Mouse (Mus musculus): ENCODE results near the gene Slc26a1. TPM values are rescaled to one million over a fixed set of nuclear protein-coding genes. Genes with fewer than 3 reads are reported as not detected.

Slc26a1 gene
- polyA plus RNA-seq, 1 experiment, result not detected

GRCm38 (mm10) chr5:108629634-108630483 lies 45.5 kb downstream of the Slc26a1 start, which contains the start of the genes Gak and Tmem175:
Gene Gak, minus strand, starts transcription at chr5:108629755.
Gene Tmem175, plus strand, starts transcription at chr5:108629770.
- TF ChIP-seq POLR2A (IDR thresholded peaks at IDR 0.05; ENCODE audit: borderline replicate concordance, low read depth, low read length) (peak; percentile 98), CTCF (IDR thresholded peaks at IDR 0.05; ENCODE audit: low read depth, low read length) (no peak)
- Histone ChIP-seq H3K27ac (ENCODE audit: insufficient read depth, low read depth, low read length) (peak within 1 kb of the TSS; percentile 59), H3K4me1 (ENCODE audit: control insufficient read depth, insufficient read depth, low read length) (peaks cover 14% of the 10 kb centered on the region), H3K4me3 (ENCODE audit: insufficient read depth, low read length) (peak within 1 kb of the TSS; percentile 89)

- peak overlapping the region; percentile 89 for H3K4me3 ChIP-seq (ENCODE audit: insufficient read depth, low read length)
- H3K4me1 ChIP-seq (ENCODE audit: control insufficient read depth, insufficient read depth, low read length), result peaks cover 14% of the 10 kb centered on the region
- peak overlapping the region; percentile 59 for H3K27ac ChIP-seq (ENCODE audit: insufficient read depth, low read depth, low read length)
- TF ChIP-seq CTCF (IDR thresholded peaks at IDR 0.05; ENCODE audit: low read depth, low read length) (no peak), POLR2A (IDR thresholded peaks at IDR 0.05; ENCODE audit: borderline replicate concordance, low read depth, low read length) (no peak)
Observed at GRCm38 (mm10) chr5:108628891-108629633, 46.3 kb downstream of the Slc26a1 start.

GRCm38 (mm10) chr5:108626050-108626660 lies 49.2 kb downstream of the Slc26a1 start:
- no peak overlapping the region for H3K4me3 ChIP-seq (ENCODE audit: insufficient read depth, low read length)
- TF ChIP-seq POLR2A (IDR thresholded peaks at IDR 0.05; ENCODE audit: borderline replicate concordance, low read depth, low read length), result no peak
- no peak for TF ChIP-seq CTCF (IDR thresholded peaks at IDR 0.05; ENCODE audit: low read depth, low read length)
- H3K4me1 ChIP-seq (ENCODE audit: control insufficient read depth, insufficient read depth, low read length), result peaks cover 14% of the 10 kb centered on the region
- H3K27ac ChIP-seq (ENCODE audit: insufficient read depth, low read depth, low read length), result no peak overlapping the region

- Histone ChIP-seq H3K27ac (ENCODE audit: insufficient read depth, low read depth, low read length) (no peak overlapping the region), H3K4me3 (ENCODE audit: insufficient read depth, low read length) (no peak overlapping the region), H3K4me1 (ENCODE audit: control insufficient read depth, insufficient read depth, low read length) (peaks cover 7% of the 10 kb centered on the region)
- TF ChIP-seq POLR2A (IDR thresholded peaks at IDR 0.05; ENCODE audit: borderline replicate concordance, low read depth, low read length) (no peak), CTCF (IDR thresholded peaks at IDR 0.05; ENCODE audit: low read depth, low read length) (no peak)
Observed at GRCm38 (mm10) chr5:108621870-108622269, 53.5 kb downstream of the Slc26a1 start.

Other genes starting within 250 kb of the Slc26a1 start
- gene Atp5k, start 241.1 kb downstream of the Slc26a1 start, polyA plus RNA-seq (2012; ENCODE audit: insufficient read depth, insufficient read length, missing spikeins), result 222 and 238 TPM in 2 replicates
- 8.7 and 9.8 TPM in 2 replicates for gene Mfsd7a, start 226.7 kb downstream of the Slc26a1 start, polyA plus RNA-seq (2012; ENCODE audit: insufficient read depth, insufficient read length, missing spikeins)
- gene Pcgf3, start 214.3 kb downstream of the Slc26a1 start, polyA plus RNA-seq (2012; ENCODE audit: insufficient read depth, insufficient read length, missing spikeins), result 16.9 and 23.9 TPM in 2 replicates
- gene Cplx1, start 125.5 kb downstream of the Slc26a1 start, polyA plus RNA-seq (2012; ENCODE audit: insufficient read depth, insufficient read length, missing spikeins), result not detected in 2 replicates
- gene Gak, start 45.8 kb downstream of the Slc26a1 start, polyA plus RNA-seq (2012; ENCODE audit: insufficient read depth, insufficient read length, missing spikeins), result 105 TPM in 2 replicates
- gene Tmem175, start 45.8 kb downstream of the Slc26a1 start, polyA plus RNA-seq (2012; ENCODE audit: insufficient read depth, insufficient read length, missing spikeins), result 38.1 and 40.7 TPM in 2 replicates
- gene Idua, start 15.2 kb downstream of the Slc26a1 start, polyA plus RNA-seq (2012; ENCODE audit: insufficient read depth, insufficient read length, missing spikeins), result 62.6 and 73.7 TPM in 2 replicates
- 15.2 and 15.7 TPM in 2 replicates for gene Dgkq, start 5.9 kb downstream of the Slc26a1 start, polyA plus RNA-seq (2012; ENCODE audit: insufficient read depth, insufficient read length, missing spikeins)
- 1.5 and 2.4 TPM in 2 replicates for gene Fgfrl1, start 16.8 kb upstream of the Slc26a1 start, polyA plus RNA-seq (2012; ENCODE audit: insufficient read depth, insufficient read length, missing spikeins)
- 0.66 TPM in 1 of 2 replicates, not detected in the other for gene Rnf212, start 99.4 kb upstream of the Slc26a1 start, polyA plus RNA-seq (2012; ENCODE audit: insufficient read depth, insufficient read length, missing spikeins)
- gene Tmed11, start 119.8 kb upstream of the Slc26a1 start, polyA plus RNA-seq (2012; ENCODE audit: insufficient read depth, insufficient read length, missing spikeins), result not detected in 2 replicates
- gene Vmn2r8, start 133.3 kb upstream of the Slc26a1 start, polyA plus RNA-seq (2012; ENCODE audit: insufficient read depth, insufficient read length, missing spikeins), result not detected in 2 replicates
- not detected in 2 replicates for gene Vmn2r9, start 177.0 kb upstream of the Slc26a1 start, polyA plus RNA-seq (2012; ENCODE audit: insufficient read depth, insufficient read length, missing spikeins)